Mouse (Mus musculus): Measurements from ENCODE around the gene Gm9944.

DNA sequence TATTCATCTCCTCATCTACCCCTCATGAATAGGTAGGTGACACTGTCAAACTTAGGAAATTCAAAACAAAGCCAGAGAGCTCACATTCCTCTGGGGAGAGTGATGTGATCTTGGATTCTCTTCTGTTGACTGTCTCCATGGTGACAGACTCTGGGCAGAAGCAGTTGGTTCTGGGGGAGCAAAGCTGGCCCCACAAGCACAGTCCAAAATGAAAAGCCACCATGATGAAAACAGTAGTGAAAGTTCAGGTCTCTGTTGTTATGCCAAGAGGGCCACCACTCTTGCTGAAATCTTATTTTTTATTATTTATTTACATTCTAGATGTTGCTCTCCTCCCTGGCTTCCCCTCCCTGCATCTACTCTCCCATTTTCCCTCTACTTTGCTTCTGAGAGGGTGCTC, 14.4 kb downstream of the Gm9944 start, which contains the start of gene 1700012P22Rik:
- no peak for TF ChIP-seq CTCF (IDR thresholded peaks at IDR 0.05; ENCODE audit: control insufficient read depth, insufficient read depth, insufficient replicate concordance, low read depth, low read length)
- no peak for TF ChIP-seq POLR2A (IDR thresholded peaks at IDR 0.05; ENCODE audit: control insufficient read depth, low read depth, low read length)
